Mouse (Mus musculus) embryonic fibroblast, embryonic 13.5 days (primary cell): ENCODE measurements at regions not wholly inside any gene's neighbourhood (a gene's known extent, or its start where the extent isn't known, plus 50 kb on each side); places are given as distances from the start of the nearest gene placed in this dataset.

Source experiments
- H3K27ac ChIP-seq: 2 replicates; pipeline ENCODE4 v1.5.1; 2012; ENCODE audit warnings: low read length, control low read depth, inconsistent platforms; ENCODE audit not compliant: insufficient read depth
- H3K4me1 ChIP-seq: 2 replicates; pipeline ENCODE4 v1.6.1; 2011; ENCODE audit warnings: low read length; ENCODE audit not compliant: control insufficient read depth, insufficient read depth
- H3K4me3 ChIP-seq: 2 replicates; pipeline ENCODE4 v1.5.1; 2011; ENCODE audit warnings: mild to moderate bottlenecking, control low read depth, low read length; ENCODE audit not compliant: insufficient read depth
- CTCF ChIP-seq: IDR thresholded peaks from 2 replicates; pipeline ENCODE4 v1.5.1; 2011; ENCODE audit warnings: mild to moderate bottlenecking, control low read depth, low read length, moderate library complexity, borderline replicate concordance; ENCODE audit not compliant: insufficient read depth
- POLR2A ChIP-seq: IDR thresholded peaks from 2 replicates; pipeline ENCODE4 v1.6.1; 2011; ENCODE audit warnings: low read depth, mild to moderate bottlenecking, control low read depth, low read length, moderate library complexity

DNA sequence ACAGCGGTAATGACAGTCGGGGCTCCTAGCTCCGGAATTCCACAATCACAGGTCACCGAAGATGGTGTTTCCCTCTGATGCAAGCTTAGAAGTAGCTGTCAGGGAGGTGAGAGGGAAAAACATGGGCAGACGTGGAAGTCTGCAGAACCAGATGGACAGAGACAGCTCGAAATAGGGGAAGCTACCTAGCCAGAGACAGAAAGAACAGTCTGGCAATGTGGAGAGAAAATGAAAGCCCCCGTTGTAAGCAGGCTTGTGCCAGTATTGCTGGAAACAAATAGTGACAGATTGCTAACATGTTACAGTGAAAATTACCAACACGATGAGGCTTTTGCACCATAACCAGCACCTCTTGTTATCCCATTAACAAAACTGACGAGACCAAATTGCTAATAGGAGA is 173.0 kb upstream of the Zfp703 start:
- Histone ChIP-seq H3K27ac (no peak overlapping the region), H3K4me1 (peaks cover 3% of the 10 kb centered on the region; the same call in 1 of the 2 replicates), H3K4me3 (no peak overlapping the region)
- no peak for TF ChIP-seq CTCF
- no peak for TF ChIP-seq POLR2A

DNA sequence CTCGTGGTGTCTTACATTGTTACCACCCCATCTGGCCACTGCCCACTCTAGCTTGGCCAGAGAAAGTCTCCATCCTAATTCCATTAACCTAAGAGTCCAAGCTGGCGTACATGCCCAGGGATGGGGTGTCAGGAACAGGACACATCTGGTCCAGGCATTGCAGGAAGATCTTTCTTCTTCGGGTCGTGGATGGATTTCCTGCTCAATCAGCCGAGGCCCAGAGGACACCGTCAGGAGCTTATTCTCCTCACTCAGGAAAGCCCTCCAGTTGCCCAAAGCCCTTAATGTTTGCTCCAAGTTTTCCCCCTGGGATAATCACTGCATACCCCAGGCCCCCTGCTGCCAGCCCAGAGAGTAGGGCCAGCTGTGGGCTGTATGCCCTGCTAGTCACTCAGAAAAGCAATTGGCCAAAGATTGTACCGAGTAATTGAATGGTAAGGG is 172.2 kb upstream of the Zfp703 start:
- H3K4me3 ChIP-seq, result no peak overlapping the region
- TF ChIP-seq CTCF (no peak), POLR2A (no peak)

DNA sequence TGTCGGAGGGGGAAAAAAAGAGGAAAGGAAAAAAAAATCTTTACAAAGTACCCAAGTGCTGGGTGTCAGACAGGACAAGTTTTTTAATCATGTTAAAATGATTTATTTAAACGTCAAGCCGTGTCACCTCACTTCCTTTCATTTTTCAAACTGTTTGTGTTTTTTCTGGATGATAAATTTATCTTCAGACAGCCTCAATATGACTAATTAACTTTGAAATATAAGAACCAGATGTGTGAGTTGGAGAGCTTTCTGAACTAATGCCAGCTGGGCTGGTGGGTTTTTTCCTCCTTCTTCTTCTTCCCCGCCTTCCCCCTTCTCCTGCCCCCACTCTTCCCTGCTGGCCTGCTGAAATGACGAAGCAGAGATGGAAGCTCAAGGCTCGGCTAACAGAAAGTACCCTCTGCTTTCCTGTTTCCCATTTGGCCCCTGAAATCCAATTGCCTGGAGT is 171.7 kb upstream of the Zfp703 start:
- TF ChIP-seq CTCF (no peak), POLR2A (no peak)
- peaks cover 3% of the 10 kb centered on the region; the same call in 1 of the 2 replicates for H3K4me1 ChIP-seq
- no peak overlapping the region for H3K27ac ChIP-seq
- no peak overlapping the region for H3K4me3 ChIP-seq

More for the DNA sequence above, 172.2 kb upstream of the Zfp703 start:
- Histone ChIP-seq H3K27ac (no peak overlapping the region), H3K4me1 (peaks cover 3% of the 10 kb centered on the region; the same call in 1 of the 2 replicates)

DNA sequence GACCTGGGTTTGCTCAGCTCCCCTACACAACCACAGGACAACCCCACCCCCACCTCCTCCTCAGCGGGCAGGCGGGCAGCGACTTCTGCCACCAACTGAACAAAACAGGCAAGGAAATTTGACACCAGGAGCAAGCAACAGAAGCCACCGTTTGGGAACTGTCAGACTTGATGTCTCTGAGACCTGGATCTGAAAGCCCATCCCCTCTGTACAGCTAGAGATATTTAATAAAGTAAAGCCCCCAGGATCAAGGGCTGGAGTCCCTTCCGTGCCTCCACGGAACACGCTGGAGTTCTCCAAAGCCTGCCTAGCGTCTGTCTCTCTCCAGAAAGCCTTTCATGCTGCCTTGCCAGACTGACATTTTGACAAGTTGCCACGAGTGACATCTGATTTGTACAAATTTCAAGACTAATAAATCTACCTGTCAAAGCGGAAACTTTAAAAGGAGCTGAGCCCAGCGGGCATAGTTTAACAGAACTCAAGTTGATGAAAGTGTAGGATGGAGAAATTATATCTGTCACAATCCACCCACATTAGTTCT is 168.9 kb upstream of the Zfp703 start:
- H3K4me1 ChIP-seq, result peaks cover 8% of the 10 kb centered on the region; the same call in 1 of the 2 replicates
- no peak for TF ChIP-seq CTCF
- H3K4me3 ChIP-seq, result no peak overlapping the region
- no peak overlapping the region for H3K27ac ChIP-seq

DNA sequence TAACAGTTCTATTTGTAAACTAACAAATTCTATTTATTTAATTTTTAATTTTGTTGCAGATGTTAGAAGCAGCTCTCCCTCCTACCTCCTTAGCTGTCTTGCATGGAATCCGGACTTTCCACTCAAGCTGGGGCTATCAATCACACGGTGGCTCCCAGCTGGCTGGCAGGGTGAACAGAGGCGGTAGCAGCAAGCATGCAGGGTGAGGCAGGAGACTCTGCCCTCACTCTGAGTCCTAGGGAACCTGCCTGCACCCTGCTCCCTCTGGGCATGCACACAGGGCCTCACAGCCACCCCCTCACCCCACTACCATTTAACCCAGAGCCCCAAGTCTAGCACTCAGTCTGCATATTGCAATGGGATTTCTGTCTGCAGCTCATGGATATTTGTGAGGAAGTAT is 168.4 kb upstream of the Zfp703 start:
- H3K27ac ChIP-seq, result no peak overlapping the region
- TF ChIP-seq CTCF (no peak), POLR2A (no peak)
- peaks cover 8% of the 10 kb centered on the region; the same call in 1 of the 2 replicates for H3K4me1 ChIP-seq
- no peak overlapping the region for H3K4me3 ChIP-seq

DNA sequence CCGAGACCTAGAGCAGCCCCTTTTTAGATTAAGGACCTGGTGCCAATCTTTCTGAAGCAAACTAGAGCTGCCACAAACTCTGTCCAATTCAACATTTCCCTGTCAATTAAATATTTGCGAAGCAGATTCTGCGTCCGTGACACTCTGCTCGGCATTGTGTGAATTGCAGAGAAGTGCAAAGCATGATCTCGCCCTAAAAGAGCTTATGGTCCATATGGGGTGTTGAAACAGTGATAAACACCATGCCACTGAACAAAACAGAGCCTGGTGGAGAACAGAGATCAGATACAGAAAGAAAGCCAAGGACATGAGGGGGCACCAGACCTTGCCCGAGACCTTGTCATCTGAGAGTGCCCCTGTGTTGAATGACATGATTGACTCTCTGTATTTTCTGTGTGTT is 167.2 kb upstream of the Zfp703 start:
- H3K4me1 ChIP-seq, result peaks cover 8% of the 10 kb centered on the region; the same call in 1 of the 2 replicates
- no peak overlapping the region for H3K4me3 ChIP-seq
- TF ChIP-seq CTCF, result no peak
- TF ChIP-seq POLR2A, result no peak
- no peak overlapping the region for H3K27ac ChIP-seq

DNA sequence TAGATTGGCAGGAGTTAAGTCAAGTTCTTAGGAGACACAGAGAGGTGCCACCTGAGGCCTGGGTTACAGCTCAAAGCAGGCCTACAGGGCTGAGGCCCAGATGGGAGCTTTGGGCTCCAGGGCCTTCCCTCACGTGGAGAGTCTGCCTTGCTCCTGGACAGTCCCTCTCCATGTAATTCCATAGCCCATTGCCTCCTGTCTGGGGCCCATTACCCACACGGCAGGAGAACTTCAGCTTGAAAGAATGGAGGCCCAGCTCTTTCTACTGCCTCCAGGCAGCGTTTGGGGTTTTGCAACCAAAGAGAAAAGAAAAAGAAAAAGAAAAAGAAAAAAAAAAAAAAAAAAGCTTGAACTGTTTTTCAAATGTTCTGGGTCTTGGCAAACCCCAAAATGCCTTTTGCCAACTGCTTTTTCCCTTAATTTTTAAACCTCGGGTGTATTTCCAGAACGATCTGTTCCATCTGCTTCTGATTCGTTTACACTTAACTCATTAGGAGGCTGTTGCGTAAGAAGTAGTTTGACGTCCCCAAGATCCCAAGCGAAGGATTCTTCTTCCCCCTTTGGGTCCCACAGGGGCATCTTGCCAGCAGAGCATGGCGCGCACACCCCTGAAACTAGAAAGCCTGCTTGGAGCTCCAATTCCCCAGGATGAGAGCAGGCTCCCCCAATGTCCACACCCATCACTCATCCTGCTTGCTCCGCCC is 165.4 kb upstream of the Zfp703 start:
- 0 out of 2 replicates have a peak, but pooled peaks cover 5% of the 10 kb centered on the region for H3K4me1 ChIP-seq
- no peak overlapping the region for H3K4me3 ChIP-seq
- H3K27ac ChIP-seq, result no peak overlapping the region
- TF ChIP-seq POLR2A (no peak), CTCF (no peak)

DNA sequence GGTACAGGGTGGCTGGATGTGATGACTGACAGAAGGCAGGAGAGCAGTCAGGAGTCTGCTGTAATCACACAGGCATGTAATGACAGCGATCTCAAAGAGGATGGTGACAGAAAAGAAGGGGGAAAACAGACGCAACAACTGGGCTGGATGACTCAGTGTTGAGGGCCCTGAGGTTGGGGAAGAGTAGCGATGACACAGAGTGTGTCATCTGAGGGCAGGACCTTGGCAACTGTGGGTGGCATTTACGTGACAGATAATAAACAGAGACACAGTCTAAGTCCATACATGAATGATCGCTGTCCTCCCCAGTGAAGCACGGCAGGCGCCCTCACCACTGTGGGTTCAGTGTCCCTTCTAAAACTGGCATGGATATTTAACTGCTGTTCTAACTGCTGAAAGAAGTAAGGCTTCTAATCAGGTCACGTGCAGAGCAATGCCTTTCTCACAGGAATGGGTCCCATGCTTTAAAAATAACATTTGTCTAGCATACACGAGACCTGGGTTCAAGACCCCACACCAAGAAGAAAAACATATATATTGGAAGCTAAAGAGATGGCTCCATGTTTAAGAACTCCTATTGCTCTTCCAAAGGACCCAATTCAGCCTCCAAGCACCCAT is 163.8 kb upstream of the Zfp703 start:
- Histone ChIP-seq H3K4me1 (0 out of 2 replicates have a peak, but pooled peaks cover 5% of the 10 kb centered on the region), H3K27ac (no peak overlapping the region), H3K4me3 (no peak overlapping the region)
- no peak for TF ChIP-seq POLR2A
- TF ChIP-seq CTCF, result no peak

DNA sequence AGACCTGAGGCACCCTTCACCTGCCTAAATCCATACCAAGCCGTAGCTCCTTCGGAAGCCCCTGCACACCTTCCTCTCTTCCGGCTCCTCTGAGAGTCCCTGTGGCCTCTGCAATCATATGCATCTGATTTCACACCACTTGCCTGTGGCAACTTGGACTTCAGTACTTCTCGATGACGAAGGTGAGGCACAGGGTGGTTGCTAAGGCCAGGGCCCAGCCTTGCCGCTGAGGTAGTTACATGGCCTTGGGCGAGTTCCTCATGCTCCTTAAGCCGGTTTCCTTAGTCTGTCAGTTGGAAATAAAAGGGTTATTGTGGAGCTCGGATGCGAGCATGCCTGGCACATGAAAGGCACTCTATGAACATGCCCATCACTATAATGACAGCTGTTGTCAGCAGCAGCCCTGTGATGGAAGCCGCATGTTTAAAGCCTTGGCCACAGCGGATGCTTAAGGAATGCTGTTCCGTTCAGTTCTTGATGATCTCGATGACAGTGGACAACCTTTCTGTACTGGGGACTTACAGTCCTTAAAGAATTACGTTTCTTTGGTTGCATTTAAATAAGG is 162.0 kb upstream of the Zfp703 start:
- Histone ChIP-seq H3K4me1 (0 out of 2 replicates have a peak, but pooled peaks cover 5% of the 10 kb centered on the region), H3K27ac (no peak overlapping the region), H3K4me3 (no peak overlapping the region)
- TF ChIP-seq POLR2A, result no peak
- TF ChIP-seq CTCF, result no peak

DNA sequence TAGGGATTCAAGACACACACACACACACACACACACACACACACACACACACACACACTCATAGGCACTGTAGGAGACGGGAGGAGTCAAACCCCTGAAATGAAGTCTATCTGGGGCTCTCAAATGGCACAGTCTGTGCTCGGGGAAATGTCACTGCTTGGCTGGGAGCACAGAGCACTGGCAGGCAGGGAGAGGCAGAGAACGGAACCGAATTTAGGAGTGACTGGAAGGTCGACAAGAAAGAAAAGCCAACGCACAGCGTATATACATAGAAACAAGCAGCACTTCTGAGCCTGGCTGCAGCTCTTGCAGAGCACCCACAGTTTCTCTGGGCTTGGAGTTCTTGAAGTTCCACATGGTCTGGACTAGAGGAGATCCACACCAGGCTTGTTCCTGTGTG is 160.1 kb upstream of the Zfp703 start:
- Histone ChIP-seq H3K4me3 (no peak overlapping the region), H3K4me1 (0 out of 2 replicates have a peak, but pooled peaks cover 5% of the 10 kb centered on the region), H3K27ac (no peak overlapping the region)
- TF ChIP-seq CTCF, result no peak
- TF ChIP-seq POLR2A, result no peak
